Mouse (Mus musculus) liver, embryonic 13.5 days (tissue): ENCODE results near the gene Scgb2b24. TPM values are rescaled to one million over a fixed set of nuclear protein-coding genes. Genes with fewer than 3 reads are reported as not detected.

ENCODE experiments used
- ATAC-seq: fragments of 200-750 bp; cut with Nextera tagmentation; 2 replicates; pipeline ENCODE4 v1.8.0; 2017; ENCODE audit warnings: low read depth, mild to moderate bottlenecking, moderate number of reproducible peaks, moderate library complexity
- DNase-seq: peaks from one replicate; pipeline ENCODE4 v3.0.0; 2022
- H3K27ac ChIP-seq: fragments of 300-500 bp; sonication (generic); 2 replicates; pipeline ENCODE4 v1.5.1; 2015; ENCODE audit warnings: moderate library complexity, mild to moderate bottlenecking, inconsistent platforms
- H3K27me3 ChIP-seq: fragments of 300-500 bp; sonication (generic); 2 replicates; pipeline ENCODE4 v1.6.1; 2015; ENCODE audit warnings: mild to moderate bottlenecking, inconsistent platforms
- H3K36me3 ChIP-seq: fragments of 300-500 bp; sonication (generic); 2 replicates; pipeline ENCODE4 v1.6.1; 2015; ENCODE audit warnings: mild to moderate bottlenecking, inconsistent platforms
- H3K4me1 ChIP-seq: fragments of 300-500 bp; sonication (generic); replicated peaks from 2 replicates; pipeline ENCODE4 v1.6.1; 2015; ENCODE audit warnings: inconsistent platforms
- H3K4me2 ChIP-seq: fragments of 300-500 bp; sonication (generic); 2 replicates; pipeline ENCODE4 v1.6.1; 2015; ENCODE audit warnings: inconsistent platforms, mild to moderate bottlenecking, moderate library complexity
- H3K4me3 ChIP-seq: fragments of 300-500 bp; sonication (generic); replicated peaks from 2 replicates; pipeline ENCODE4 v1.5.1; 2015; ENCODE audit warnings: mild to moderate bottlenecking, inconsistent platforms
- H3K9ac ChIP-seq: fragments of 300-500 bp; sonication (generic); 2 replicates; pipeline ENCODE4 v1.6.1; 2015; ENCODE audit warnings: mild to moderate bottlenecking, inconsistent platforms
- H3K9me3 ChIP-seq: fragments of 300-500 bp; sonication (generic); replicated peaks from 2 replicates; pipeline ENCODE4 v1.6.1; 2016; ENCODE audit warnings: inconsistent platforms
- WGBS: fragments of 180-500 bp; shearing (Covaris S2); methylation state at CpG from one replicate; pipeline ENCODE4 v1.1.7; 2015; ENCODE audit not compliant: insufficient replicate concordance; 5-methylcytosine and 5-hydroxymethylcytosine counted together
- polyA plus RNA-seq: library from polyadenylated mRNA; unstranded; fragments of >200 nt; fragmentation: Nextera tagmentation; extraction: Ambion mirVana; gene quantifications from 2 replicates; pipeline ENCODE4 v1.2.1, GENCODE M21; 2015

The Scgb2b24 gene
- polyA plus RNA-seq: not detected in 2 replicates

- ATAC-seq (no peak), DNase-seq (no peak)
- WGBS: 54% methylated on average over 2 of the region's 2 CpGs
- Histone ChIP-seq H3K9ac (no peak within 1 kb of the TSS), H3K36me3 (no peaks in the 10 kb centered on the region), H3K9me3 (peaks cover 26% of the 10 kb centered on the region), H3K4me3 (no peak within 1 kb of the TSS), H3K27me3 (no peaks in the 10 kb centered on the region), H3K27ac (no peak within 1 kb of the TSS), H3K4me2 (no peak within 1 kb of the TSS), H3K4me1 (no peaks in the 10 kb centered on the region)
These were observed at the start of gene Scgb2b24 for GRCm38 (mm10) chr7:33739212-33739611. Gene Scgb2b24 (minus strand): TSS chr7:33739312.

- H3K27me3 ChIP-seq: no peaks in the 10 kb centered on the region
- WGBS: 54% methylated on average over 3 of the region's 3 CpGs
These were observed 4.4 kb upstream of the Scgb2b24 start, which contains the start of gene Scgb1b24 for GRCm38 (mm10) chr7:33743499-33743898. Gene Scgb1b24 (plus strand): TSS chr7:33743799.

DNA sequence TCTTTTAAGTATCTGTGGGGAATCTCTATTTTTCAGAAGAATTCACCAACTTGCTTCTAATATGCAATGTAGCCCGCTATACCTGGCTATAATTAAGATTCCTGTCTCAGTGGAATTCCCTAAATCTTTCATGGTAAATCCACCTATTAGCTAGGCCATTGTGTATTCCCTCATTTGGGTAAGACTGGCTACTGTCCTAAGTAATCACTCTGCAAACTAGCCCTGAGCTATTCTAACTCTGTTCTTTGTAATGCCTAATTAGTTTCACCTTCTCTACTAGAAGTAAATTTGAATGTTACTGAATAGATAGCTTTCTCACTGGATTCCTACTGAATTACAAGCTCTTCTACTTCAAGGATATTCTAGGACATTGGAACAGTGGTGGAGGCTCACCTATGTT lies 49.2 kb downstream of the Scgb2b24 start:
- H3K4me3 ChIP-seq: no peak overlapping the region
- no peaks in the 10 kb centered on the region for H3K36me3 ChIP-seq
- no peaks in the 10 kb centered on the region for H3K4me1 ChIP-seq
- peaks cover 9% of the 10 kb centered on the region; the same call in 1 of the 2 replicates for H3K9me3 ChIP-seq
- no peak overlapping the region for H3K4me2 ChIP-seq
- DNase-seq: no peak
- WGBS: 9% methylated on average over 1 of the region's 1 CpGs
- no peak overlapping the region for H3K27ac ChIP-seq
- H3K27me3 ChIP-seq: no peaks in the 10 kb centered on the region
- ATAC-seq: no peak
- no peak overlapping the region for H3K9ac ChIP-seq

More at GRCm38 (mm10) chr7:33743499-33743898, 4.4 kb upstream of the Scgb2b24 start, which contains the start of gene Scgb1b24:
- Histone ChIP-seq H3K9ac (no peak within 1 kb of the TSS), H3K9me3 (peaks cover 17% of the 10 kb centered on the region; the same call in 1 of the 2 replicates), H3K27ac (no peak within 1 kb of the TSS), H3K4me2 (no peak within 1 kb of the TSS), H3K4me1 (no peaks in the 10 kb centered on the region), H3K36me3 (no peaks in the 10 kb centered on the region), H3K4me3 (no peak within 1 kb of the TSS)
- ATAC-seq: no peak
- DNase-seq: no peak

Other genes starting within 250 kb of the Scgb2b24 start
- not detected in 2 replicates for gene Scgb2b21, start 218.9 kb downstream of the Scgb2b24 start, polyA plus RNA-seq
- not detected in 2 replicates for gene Scgb1b24, start 4.5 kb upstream of the Scgb2b24 start, polyA plus RNA-seq
- gene Scgb2b26, start 205.7 kb upstream of the Scgb2b24 start, polyA plus RNA-seq: not detected in 2 replicates